9 mouse cellular contexts compared by ENCODE assay signal in the genomic region with DNA sequence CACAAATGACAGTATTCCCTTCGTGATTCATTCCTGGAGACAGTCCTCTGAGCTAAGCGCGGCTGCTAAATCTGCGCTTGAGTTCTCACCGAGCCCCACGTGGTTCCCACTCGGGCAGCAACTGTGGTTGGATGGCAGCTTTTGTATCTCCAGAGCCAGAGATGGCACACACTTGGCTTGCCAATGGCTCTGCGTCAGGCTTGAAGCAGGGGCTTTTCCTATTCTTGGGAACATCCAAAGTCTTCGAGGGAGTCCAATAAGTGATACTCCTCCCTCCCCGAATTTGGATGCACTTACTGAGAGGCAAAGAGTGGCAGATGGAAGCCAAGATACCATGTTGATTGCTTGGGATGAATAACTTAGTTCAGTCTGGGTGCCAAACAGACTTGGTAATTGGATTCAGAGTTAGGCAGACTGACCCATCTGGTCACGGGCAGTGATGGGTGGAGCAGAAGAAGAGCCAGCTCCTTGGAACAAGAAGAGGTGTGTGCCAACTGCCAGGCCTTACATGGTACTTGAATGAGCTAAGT.
A peak's percentile ranks its signal among the peaks of the same experiment; 100 is the strongest.
DNase-seq lines count a peak whose midpoint lies in the region.
"Had no signal": no experiment of that assay in that cellular context is flagged by ENCODE, and none has a peak within 500 bp of the region (broad histone marks: within the 10 kb centered on the region; RNA-seq: fewer than 3 reads in every experiment).

No protein-coding gene starts in this region.

- peak; percentile 76 for DNase-seq in heart, adult 11 months
- DNase-seq in heart, adult 18-20 months: no peak
- DNase-seq in fat pad, adult 2 months (ENCODE audit: extremely low read depth, low read depth, low spot score): peak; percentile 8
- DNase-seq in layer of hippocampus, postnatal 25 days (ENCODE audit: extremely low spot score in 1 of 2, low spot score in 1 of 2): peak; percentile 43 to 46
- peak; percentile 85 to 92 for DNase-seq in right cerebral cortex, postnatal 10 days (ENCODE audit: low spot score in 2 of 2)
- DNase-seq in adrenal gland, adult 8-10 months: no peak
- no peak for DNase-seq in lung, postnatal 36 days
- no peak for DNase-seq in testis, postnatal 10 days (ENCODE audit: low spot score)
- DNase-seq: thymus, postnatal 4 days had no signal

Comparison
In these comparisons a context has a peak if more than half of its experiments do, and no peak if none do; other contexts are left out.
1. DNase-seq: peak in heart, adult 11 months (single experiment), fat pad, adult 2 months (single experiment), layer of hippocampus, postnatal 25 days (2 of 2) and right cerebral cortex, postnatal 10 days (2 of 2); none in heart, adult 18-20 months (0 of 2), adrenal gland, adult 8-10 months (single experiment), lung, postnatal 36 days (single experiment) and testis, postnatal 10 days (single experiment).